Mouse (Mus musculus) midbrain, embryonic 14.5 days (tissue): ENCODE results near the gene Prex1. TPM values are rescaled to one million over a fixed set of nuclear protein-coding genes. Genes with fewer than 3 reads are reported as not detected.
A peak's percentile ranks its signal among the peaks of the same experiment; 100 is the strongest.

Experiments used
- ATAC-seq: fragments of 200-750 bp; cut with Nextera tagmentation; 2 replicates; pipeline ENCODE4 v1.8.0; 2017; ENCODE audit warnings: moderate number of reproducible peaks, moderate library complexity; ENCODE audit not compliant: low FRiP score, low TSS enrichment
- DNase-seq: peaks from one replicate; pipeline ENCODE4 v3.0.0-alpha.2; 2015
- H3K27ac ChIP-seq: fragments of 300-500 bp; sonication (generic); replicated peaks from 2 replicates; pipeline ENCODE4 v1.5.1; 2014; ENCODE audit warnings: mild to moderate bottlenecking, low read depth, low read length, moderate library complexity
- H3K27me3 ChIP-seq: fragments of 300-500 bp; sonication (generic); 2 replicates; pipeline ENCODE4 v1.6.1; 2014; ENCODE audit warnings: low read length, control low read depth, mixed read lengths; ENCODE audit not compliant: control insufficient read depth, insufficient read depth
- H3K36me3 ChIP-seq: fragments of 300-500 bp; sonication (generic); 2 replicates; pipeline ENCODE4 v1.6.1; 2014; ENCODE audit warnings: low read length, control low read depth; ENCODE audit not compliant: control insufficient read depth, insufficient read depth
- H3K4me1 ChIP-seq: fragments of 300-500 bp; sonication (generic); 2 replicates; pipeline ENCODE4 v1.6.1; 2014; ENCODE audit warnings: mild to moderate bottlenecking, antibody characterized with exemption, low read length, control low read depth; ENCODE audit not compliant: control insufficient read depth, insufficient read depth
- H3K4me2 ChIP-seq: fragments of 300-500 bp; sonication (generic); 2 replicates; pipeline ENCODE4 v1.6.1; 2014; ENCODE audit warnings: mild to moderate bottlenecking, low read length, moderate library complexity
- H3K4me3 ChIP-seq: fragments of 300-500 bp; sonication (generic); replicated peaks from 2 replicates; pipeline ENCODE4 v1.5.1; 2014; ENCODE audit warnings: low read depth, low read length
- H3K9ac ChIP-seq: fragments of 300-500 bp; sonication (generic); replicated peaks from 2 replicates; pipeline ENCODE4 v1.6.1; 2014; ENCODE audit warnings: mild to moderate bottlenecking, low read length, moderate library complexity
- H3K9me3 ChIP-seq: fragments of 300-500 bp; sonication (generic); 2 replicates; pipeline ENCODE4 v1.6.1; 2016; ENCODE audit warnings: low read length, control low read depth, mixed read lengths; ENCODE audit not compliant: control insufficient read depth
- WGBS: fragments of 180-500 bp; shearing (Covaris S2); extraction: QIAGEN DNeasy Blood & Tissue Kit; methylation state at CpG from one replicate; pipeline ENCODE4 v1.1.7; 2014; 5-methylcytosine and 5-hydroxymethylcytosine counted together
- polyA plus RNA-seq: library from polyadenylated mRNA; unstranded; fragments of >200 nt; fragmentation: Nextera tagmentation; extraction: Ambion mirVana; gene quantifications from 2 replicates; pipeline ENCODE4 v1.2.1, GENCODE M21; 2014

The Prex1 gene
- polyA plus RNA-seq, 1 experiment from 2014 or later, result 24.2 TPM

- WGBS, result 12% methylated on average over 11 of the region's 11 CpGs
- Histone ChIP-seq H3K9me3 (no peaks in the 10 kb centered on the region), H3K27ac (0 out of 2 replicates have a peak overlapping the region, but pooled peaks have one; percentile 45), H3K27me3 (no peaks in the 10 kb centered on the region), H3K9ac (peak overlapping the region; percentile 55), H3K36me3 (no peaks in the 10 kb centered on the region), H3K4me2 (peak overlapping the region; percentile 81), H3K4me3 (peak overlapping the region; percentile 64), H3K4me1 (peaks cover 19% of the 10 kb centered on the region; the same call in 1 of the 2 replicates)
- ATAC-seq (no peak), DNase-seq (no peak)
Measured at GRCm38 (mm10) chr2:166714427-166714699, 731 bp upstream of the Prex1 start.

- Histone ChIP-seq H3K36me3 (no peaks in the 10 kb centered on the region), H3K4me2 (peak overlapping the region; percentile 81), H3K9ac (peak overlapping the region; percentile 57), H3K27ac (peak overlapping the region; percentile 70), H3K4me3 (peak overlapping the region; percentile 64), H3K4me1 (peaks cover 19% of the 10 kb centered on the region; the same call in 1 of the 2 replicates), H3K9me3 (no peaks in the 10 kb centered on the region), H3K27me3 (no peaks in the 10 kb centered on the region)
- WGBS, result under 1% methylated on average over 64 of the region's 64 CpGs
- ATAC-seq (peak; percentile 43), DNase-seq (peak; percentile 55)
Measured at GRCm38 (mm10) chr2:166712801-166713689, 587 bp downstream of the Prex1 start.

GRCm38 (mm10) chr2:166712310-166712709 is 1.3 kb downstream of the Prex1 start:
- Histone ChIP-seq H3K4me1 (peaks cover 19% of the 10 kb centered on the region; the same call in 1 of the 2 replicates), H3K4me3 (peak overlapping the region; percentile 64), H3K27ac (no peak overlapping the region), H3K9ac (peak overlapping the region; percentile 57; the same call in 1 of the 2 replicates), H3K4me2 (peak overlapping the region; percentile 81), H3K27me3 (no peaks in the 10 kb centered on the region), H3K36me3 (no peaks in the 10 kb centered on the region), H3K9me3 (no peaks in the 10 kb centered on the region)
- WGBS, result 0% methylated on average over 4 of the region's 4 CpGs
- DNase-seq (peak; percentile 49), ATAC-seq (no peak)

- ATAC-seq (no peak), DNase-seq (no peak)
- H3K4me2 ChIP-seq, result peak overlapping the region; percentile 81
- peak overlapping the region; percentile 64 for H3K4me3 ChIP-seq
- no peak overlapping the region for H3K9ac ChIP-seq
- peaks cover 19% of the 10 kb centered on the region; the same call in 1 of the 2 replicates for H3K4me1 ChIP-seq
- WGBS, result 11% methylated on average over 7 of the region's 7 CpGs
- H3K36me3 ChIP-seq, result no peaks in the 10 kb centered on the region
- H3K27ac ChIP-seq, result no peak overlapping the region
- no peaks in the 10 kb centered on the region for H3K27me3 ChIP-seq
- H3K9me3 ChIP-seq, result no peaks in the 10 kb centered on the region
Measured at GRCm38 (mm10) chr2:166711681-166712132, 1.9 kb downstream of the Prex1 start.

GRCm38 (mm10) chr2:166709883-166710282 is 3.7 kb downstream of the Prex1 start:
- H3K9ac ChIP-seq, result no peak overlapping the region
- no peak overlapping the region for H3K4me3 ChIP-seq
- WGBS, result 90% methylated on average over 2 of the region's 2 CpGs
- H3K4me1 ChIP-seq, result peaks cover 19% of the 10 kb centered on the region; the same call in 1 of the 2 replicates
- H3K36me3 ChIP-seq, result no peaks in the 10 kb centered on the region
- ATAC-seq (no peak), DNase-seq (no peak)
- H3K4me2 ChIP-seq, result no peak overlapping the region
- no peak overlapping the region for H3K27ac ChIP-seq
- no peaks in the 10 kb centered on the region for H3K9me3 ChIP-seq
- H3K27me3 ChIP-seq, result no peaks in the 10 kb centered on the region

- no peaks in the 10 kb centered on the region for H3K36me3 ChIP-seq
- H3K4me3 ChIP-seq, result no peak overlapping the region
- H3K9me3 ChIP-seq, result no peaks in the 10 kb centered on the region
- ATAC-seq (no peak), DNase-seq (no peak)
- H3K27ac ChIP-seq, result no peak overlapping the region
- H3K4me2 ChIP-seq, result no peak overlapping the region
- H3K9ac ChIP-seq, result no peak overlapping the region
- H3K27me3 ChIP-seq, result no peaks in the 10 kb centered on the region
- whole genome bisulfite sequencing, result 84% methylated on average over 8 of the region's 8 CpGs
- peaks cover 14% of the 10 kb centered on the region; the same call in 1 of the 2 replicates for H3K4me1 ChIP-seq
Measured at GRCm38 (mm10) chr2:166708304-166708703, 5.3 kb downstream of the Prex1 start.

- WGBS, result 88% methylated on average over 2 of the region's 2 CpGs
- Histone ChIP-seq H3K27me3 (no peaks in the 10 kb centered on the region), H3K4me1 (peaks cover 6% of the 10 kb centered on the region; the same call in 1 of the 2 replicates), H3K4me3 (no peak overlapping the region), H3K9me3 (no peaks in the 10 kb centered on the region), H3K4me2 (no peak overlapping the region), H3K36me3 (no peaks in the 10 kb centered on the region), H3K9ac (no peak overlapping the region), H3K27ac (no peak overlapping the region)
- no peak for ATAC-seq
- no peak for DNase-seq
Measured at GRCm38 (mm10) chr2:166706526-166706925, 7.1 kb downstream of the Prex1 start.

- H3K4me3 ChIP-seq, result no peak overlapping the region
- H3K9ac ChIP-seq, result no peak overlapping the region
- H3K36me3 ChIP-seq, result no peaks in the 10 kb centered on the region
- no peak overlapping the region for H3K4me2 ChIP-seq
- WGBS, result 88% methylated on average over 3 of the region's 3 CpGs
- H3K27me3 ChIP-seq, result no peaks in the 10 kb centered on the region
- H3K27ac ChIP-seq, result no peak overlapping the region
- DNase-seq (no peak), ATAC-seq (no peak)
- no peaks in the 10 kb centered on the region for H3K4me1 ChIP-seq
- H3K9me3 ChIP-seq, result no peaks in the 10 kb centered on the region
Measured at GRCm38 (mm10) chr2:166703491-166703890, 10.1 kb downstream of the Prex1 start.

GRCm38 (mm10) chr2:166702113-166702445 is 11.6 kb downstream of the Prex1 start:
- H3K4me2 ChIP-seq, result no peak overlapping the region
- WGBS, result 88% methylated on average over 2 of the region's 2 CpGs
- H3K27ac ChIP-seq, result no peak overlapping the region
- no peak overlapping the region for H3K9ac ChIP-seq
- no peak overlapping the region for H3K4me3 ChIP-seq
- no peaks in the 10 kb centered on the region for H3K9me3 ChIP-seq
- H3K4me1 ChIP-seq, result no peaks in the 10 kb centered on the region
- H3K27me3 ChIP-seq, result no peaks in the 10 kb centered on the region
- ATAC-seq, result no peak
- no peak for DNase-seq
- no peaks in the 10 kb centered on the region for H3K36me3 ChIP-seq
